Mouse (Mus musculus) bone marrow, adult 2 months (tissue): ENCODE measurements around the gene Klhl32.

Experiments
- CTCF ChIP-seq: fragments of 200-500 bp; IDR thresholded peaks from 2 replicates; pipeline ENCODE4 v1.5.1; 2011; ENCODE audit warnings: low read length, control low read depth; ENCODE audit not compliant: control insufficient read depth, insufficient read depth
- POLR2A ChIP-seq: fragments of 200-500 bp; IDR thresholded peaks from 2 replicates; pipeline ENCODE4 v1.6.1; 2011; ENCODE audit warnings: low read depth, mild to moderate bottlenecking, control low read depth, low read length, borderline replicate concordance; ENCODE audit not compliant: control insufficient read depth

GRCm38 (mm10) chr4:24847406-24847805 is 3.5 kb downstream of the Klhl32 start:
- TF ChIP-seq POLR2A, result no peak
- no peak for TF ChIP-seq CTCF
